Comparison of ENCODE assay signal across 12 mouse cellular contexts in the genomic region with DNA sequence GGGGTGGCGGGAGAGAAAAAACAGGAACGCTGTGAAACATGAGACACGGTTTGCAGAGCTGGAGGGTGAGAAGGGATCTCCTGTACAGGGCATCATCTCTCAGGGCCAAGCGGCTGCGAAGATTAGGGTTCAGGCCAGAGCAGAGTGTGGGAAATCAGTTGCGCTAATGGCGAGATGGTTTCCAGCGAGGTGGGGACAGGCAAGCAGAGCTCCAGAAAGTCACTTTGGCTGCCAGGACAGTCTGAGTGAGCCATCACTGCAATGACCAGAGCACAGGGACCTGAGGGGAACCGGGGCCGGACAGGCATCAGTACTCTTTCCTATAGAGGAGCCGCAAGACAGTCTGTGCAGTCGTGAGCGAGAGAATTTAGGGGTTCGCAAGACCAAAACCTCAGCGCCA. TPM values are rescaled to one million over a fixed set of nuclear protein-coding genes. Genes with fewer than 3 reads are reported as not detected.
A peak's percentile ranks its signal among the peaks of the same experiment; 100 is the strongest.
DNase-seq lines count a peak whose midpoint lies in the region; ATAC-seq and TF ChIP-seq lines count a peak whose summit lies in the region.
"Had no signal": no experiment of that assay in that cellular context is flagged by ENCODE, and none has a peak within 500 bp of the region (broad histone marks: within the 10 kb centered on the region; RNA-seq: fewer than 3 reads in every experiment).

No protein-coding gene starts in this region.

- no peaks in the 10 kb centered on the region for H3K4me1 ChIP-seq in stomach, embryonic 14.5 days (ENCODE audit: control insufficient read depth, insufficient read depth, low read length)
- H3K4me1 ChIP-seq in stomach, postnatal 0 days (replicated peaks; ENCODE audit: control insufficient read depth, insufficient read depth): no peaks in the 10 kb centered on the region
- no peaks in the 10 kb centered on the region for H3K4me1 ChIP-seq in hindbrain, embryonic 16.5 days (ENCODE audit: control insufficient read depth, insufficient read depth, low read depth, low read length)
- H3K4me1 ChIP-seq in forebrain, embryonic 15.5 days: peaks cover 11% of the 10 kb centered on the region

- H3K9ac ChIP-seq in stomach, embryonic 14.5 days (replicated peaks; ENCODE audit: low read depth, low read length): 0 out of 2 replicates have a peak overlapping the region, but pooled peaks have one; percentile 4
- H3K9ac ChIP-seq in stomach, postnatal 0 days (ENCODE audit: low read length): no peak overlapping the region
- no peak overlapping the region for H3K9ac ChIP-seq in hindbrain, embryonic 16.5 days (ENCODE audit: low read depth, low read length)
- no peak overlapping the region for H3K9ac ChIP-seq in forebrain, embryonic 15.5 days (replicated peaks)

- H3K27ac ChIP-seq in stomach, embryonic 14.5 days (ENCODE audit: low read length): peak overlapping the region; percentile 48; the same call in 1 of the 2 replicates
- H3K27ac ChIP-seq in stomach, postnatal 0 days (replicated peaks): no peak overlapping the region
- H3K27ac ChIP-seq in hindbrain, embryonic 16.5 days (ENCODE audit: low read depth, low read length): peak overlapping the region; percentile 39; the same call in 1 of the 2 replicates
- no peak overlapping the region for H3K27ac ChIP-seq in forebrain, embryonic 15.5 days (replicated peaks)
- H3K27ac ChIP-seq: heart, adult 2 months had no signal

- 3% methylated on average over 15 of the region's 15 CpGs for WGBS in stomach, embryonic 14.5 days
- 6% methylated on average over 15 of the region's 15 CpGs for WGBS in stomach, postnatal 0 days
- WGBS in hindbrain, embryonic 16.5 days: 3% methylated on average over 15 of the region's 15 CpGs
- WGBS in forebrain, embryonic 15.5 days: 1% methylated on average over 15 of the region's 15 CpGs

- DNase-seq in kidney, adult 18-20 months: peak; percentile 18
- DNase-seq in kidney, adult 8-10 months: no peak
- no peak for DNase-seq in stomach, postnatal 0 days (ENCODE audit: low spot score)
- peak; percentile 6 for DNase-seq in testis, postnatal 14 days (ENCODE audit: low spot score)
- DNase-seq in natural killer cell, adult 2 months (ENCODE audit: low spot score in 2 of 2): no peak
- DNase-seq: layer of hippocampus, adult 9-11 months; liver had no signal

- H3K9me3 ChIP-seq in stomach, embryonic 14.5 days (ENCODE audit: control insufficient read depth, low read depth, low read length): no peaks in the 10 kb centered on the region
- no peaks in the 10 kb centered on the region for H3K9me3 ChIP-seq in stomach, postnatal 0 days (ENCODE audit: control insufficient read depth, low read length)
- H3K9me3 ChIP-seq in hindbrain, embryonic 16.5 days (ENCODE audit: control insufficient read depth, low read length): no peaks in the 10 kb centered on the region
- H3K9me3 ChIP-seq in forebrain, embryonic 15.5 days: no peaks in the 10 kb centered on the region

- no peak for ATAC-seq in stomach, embryonic 14.5 days (ENCODE audit: insufficient number of reproducible peaks, insufficient read depth, low FRiP score, low read depth)
- no peak for ATAC-seq in stomach, postnatal 0 days (ENCODE audit: low FRiP score, low TSS enrichment)
- ATAC-seq in hindbrain, embryonic 16.5 days: no peak
- ATAC-seq in forebrain, embryonic 15.5 days (replicated peaks): no peak

- no peak for TF ChIP-seq EP300 in stomach, postnatal 0 days (optimal IDR thresholded peaks at IDR 0.05)

- H3K36me3 ChIP-seq in stomach, embryonic 14.5 days (ENCODE audit: control insufficient read depth, insufficient read depth, low read length): no peaks in the 10 kb centered on the region
- no peaks in the 10 kb centered on the region for H3K36me3 ChIP-seq in stomach, postnatal 0 days (ENCODE audit: control insufficient read depth, insufficient read depth, low read length)
- H3K36me3 ChIP-seq in hindbrain, embryonic 16.5 days (ENCODE audit: control insufficient read depth, insufficient read depth, low read length): no peaks in the 10 kb centered on the region
- H3K36me3 ChIP-seq in forebrain, embryonic 15.5 days: no peaks in the 10 kb centered on the region

- no peak for TF ChIP-seq CTCF in stomach, postnatal 0 days (IDR thresholded peaks at IDR 0.05; ENCODE audit: low read depth)

- no peak overlapping the region for H3K4me2 ChIP-seq in stomach, embryonic 14.5 days (replicated peaks; ENCODE audit: low read depth, low read length)
- no peak overlapping the region for H3K4me2 ChIP-seq in stomach, postnatal 0 days (replicated peaks; ENCODE audit: low read depth)
- peak overlapping the region; percentile 17; the same call in 1 of the 2 replicates for H3K4me2 ChIP-seq in hindbrain, embryonic 16.5 days (ENCODE audit: low read length)
- H3K4me2 ChIP-seq in forebrain, embryonic 15.5 days (replicated peaks): no peak overlapping the region

- 0 out of 2 replicates have a peak overlapping the region, but pooled peaks have one; percentile 7 for H3K4me3 ChIP-seq in stomach, embryonic 14.5 days (ENCODE audit: low read depth, low read length)
- no peak overlapping the region for H3K4me3 ChIP-seq in stomach, postnatal 0 days (ENCODE audit: low read depth, low read length)
- peak overlapping the region; percentile 17; the same call in 1 of the 2 replicates for H3K4me3 ChIP-seq in hindbrain, embryonic 16.5 days (ENCODE audit: low read length)
- H3K4me3 ChIP-seq in forebrain, embryonic 15.5 days: no peak overlapping the region
- H3K4me3 ChIP-seq: heart, adult 2 months had no signal

- peaks cover 57% of the 10 kb centered on the region for H3K27me3 ChIP-seq in stomach, embryonic 14.5 days (ENCODE audit: control insufficient read depth, insufficient read depth, low read length)
- H3K27me3 ChIP-seq in stomach, postnatal 0 days (ENCODE audit: control insufficient read depth, insufficient read depth, low read length): peaks cover 33% of the 10 kb centered on the region; the same call in 1 of the 2 replicates
- peaks cover 44% of the 10 kb centered on the region for H3K27me3 ChIP-seq in hindbrain, embryonic 16.5 days (replicated peaks; ENCODE audit: control insufficient read depth, insufficient read depth, low read length)
- H3K27me3 ChIP-seq in forebrain, embryonic 15.5 days: peaks cover 88% of the 10 kb centered on the region

RNA-seq across cellular contexts. Expression of a gene that starts 3.9 kb away (rescaled TPM):
- polyA plus RNA-seq in stomach, embryonic 14.5 days (2014; fragmentation: Nextera tagmentation; extraction: Ambion mirVana): 32.3 and 32.4 TPM in 2 replicates
- polyA plus RNA-seq in stomach, postnatal 0 days (2015; fragmentation: Nextera tagmentation; extraction: Ambion mirVana): 5.7 and 6.2 TPM in 2 replicates
- 12.3 and 19.5 TPM in 2 replicates for polyA plus RNA-seq in hindbrain, embryonic 16.5 days (2015; fragmentation: Nextera tagmentation; extraction: Ambion mirVana)
- not detected in 2 replicates for polyA plus RNA-seq in forebrain, embryonic 15.5 days (2015; fragmentation: Nextera tagmentation; extraction: Ambion mirVana)
- polyA plus RNA-seq: spleen, adult 2 months had no signal

Comparison
In these comparisons a context has a peak if more than half of its experiments do, and no peak if none do; other contexts are left out.
1. DNase-seq: peak in kidney, adult 18-20 months (single experiment) and testis, postnatal 14 days (single experiment); none in kidney, adult 8-10 months (0 of 2), stomach, postnatal 0 days (single experiment) and natural killer cell, adult 2 months (0 of 2).
2. H3K27ac ChIP-seq: peak in stomach, embryonic 14.5 days (single experiment) and hindbrain, embryonic 16.5 days (single experiment); none in stomach, postnatal 0 days (single experiment) and forebrain, embryonic 15.5 days (single experiment).
3. H3K4me3 ChIP-seq: peak in stomach, embryonic 14.5 days (single experiment) and hindbrain, embryonic 16.5 days (single experiment); none in stomach, postnatal 0 days (single experiment) and forebrain, embryonic 15.5 days (single experiment).